Mouse (Mus musculus): ENCODE measurements around the gene H2-Q2.

- TF ChIP-seq POLR2A (IDR thresholded peaks at IDR 0.05; ENCODE audit: borderline replicate concordance, extremely low read depth, low read depth, low read length) (no peak), CTCF (IDR thresholded peaks at IDR 0.05; ENCODE audit: insufficient read depth, low read length) (no peak)
Measured at GRCm38 (mm10) chr17:35303271-35303670, 38.8 kb upstream of the H2-Q2 start.

All from lung, adult 2 months (tissue).